Mouse (Mus musculus) kidney, adult 18-20 months (tissue): ENCODE measurements around the gene Grcc10.

ENCODE experiments used
- DNase-seq: peaks from one replicate; pipeline ENCODE4 v3.0.0; 2021

Gene Grcc10

DNA sequence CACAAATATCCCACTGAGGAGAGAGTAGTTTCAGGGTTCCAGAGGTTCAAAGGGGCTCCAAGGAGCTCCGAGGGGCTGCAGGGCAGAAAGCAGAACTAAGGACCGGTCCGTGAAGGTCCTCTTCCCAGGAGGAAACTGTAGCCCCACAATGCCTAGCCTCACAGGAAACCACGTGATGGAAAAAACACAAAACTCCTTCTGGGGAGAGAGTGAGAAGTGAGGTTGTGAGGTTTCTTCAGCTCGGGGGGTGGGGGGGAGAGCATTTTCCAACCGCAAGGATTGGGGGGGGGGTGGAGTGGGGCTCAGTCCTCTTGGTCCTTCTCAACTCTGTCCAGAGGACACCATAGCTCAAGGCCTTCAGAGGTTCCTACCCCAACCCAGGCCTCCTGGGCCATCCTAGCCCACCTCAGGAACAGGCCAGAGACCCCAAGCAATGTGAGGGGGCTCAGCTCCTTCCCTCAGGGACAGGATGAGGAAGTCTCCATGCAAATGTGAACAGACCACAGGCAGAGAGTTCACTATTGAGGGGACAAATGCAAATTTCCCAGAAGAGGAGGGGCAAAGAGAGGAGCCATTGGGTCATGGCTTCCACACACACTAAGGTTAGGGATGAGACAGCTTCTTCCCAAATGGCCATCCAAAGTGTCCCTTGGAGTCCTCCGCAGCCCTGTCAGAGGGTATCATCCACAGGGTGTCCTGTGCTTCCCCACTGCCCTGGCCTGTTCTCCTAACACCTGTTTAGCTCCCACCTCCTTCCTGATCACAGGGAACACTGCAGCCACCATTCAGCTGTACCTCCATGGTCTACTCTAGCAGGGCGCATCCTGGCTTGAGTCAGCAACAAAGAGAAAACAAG lies 11.1 kb downstream of the Grcc10 start:
- no peak for DNase-seq

DNA sequence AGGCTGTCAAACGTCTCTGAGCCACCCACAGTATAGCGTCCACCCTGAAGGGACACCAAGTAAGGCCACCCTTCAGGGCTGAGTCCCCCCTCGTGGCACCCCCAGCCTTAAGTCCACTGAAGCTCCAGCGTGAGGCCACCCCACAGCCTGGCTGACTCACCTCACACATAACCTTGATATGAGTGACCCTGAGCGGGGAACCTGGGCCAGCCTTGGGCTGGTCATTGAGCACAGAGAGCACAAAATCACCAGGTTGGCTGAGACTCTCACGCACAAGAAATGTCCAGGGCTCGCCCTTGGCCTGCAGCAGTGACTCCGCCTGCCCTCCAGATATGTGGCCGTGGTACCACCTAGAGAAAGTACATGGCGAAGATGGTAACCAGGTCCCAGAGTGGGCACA lies 12.6 kb downstream of the Grcc10 start:
- no peak for DNase-seq

DNA sequence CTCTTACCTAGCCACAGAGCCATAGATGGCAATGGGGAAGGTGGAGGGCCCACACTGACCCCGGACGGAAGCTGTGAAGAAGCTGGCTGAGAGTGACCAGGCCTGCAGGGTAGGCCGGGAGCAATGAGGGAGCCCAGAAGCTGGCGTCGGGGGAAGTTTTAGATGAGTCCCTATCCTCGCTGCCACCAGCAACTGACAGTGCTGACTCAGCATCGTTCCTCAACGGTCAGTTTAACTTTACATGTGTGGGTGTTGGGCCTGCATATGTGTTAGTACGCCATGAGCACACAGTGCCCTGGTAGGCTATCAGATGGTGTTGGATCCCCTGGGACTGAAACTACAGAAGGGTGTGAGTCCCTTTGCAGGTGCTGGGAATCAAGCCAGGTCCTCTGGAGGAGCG lies 16.7 kb downstream of the Grcc10 start:
- DNase-seq, result no peak

DNA sequence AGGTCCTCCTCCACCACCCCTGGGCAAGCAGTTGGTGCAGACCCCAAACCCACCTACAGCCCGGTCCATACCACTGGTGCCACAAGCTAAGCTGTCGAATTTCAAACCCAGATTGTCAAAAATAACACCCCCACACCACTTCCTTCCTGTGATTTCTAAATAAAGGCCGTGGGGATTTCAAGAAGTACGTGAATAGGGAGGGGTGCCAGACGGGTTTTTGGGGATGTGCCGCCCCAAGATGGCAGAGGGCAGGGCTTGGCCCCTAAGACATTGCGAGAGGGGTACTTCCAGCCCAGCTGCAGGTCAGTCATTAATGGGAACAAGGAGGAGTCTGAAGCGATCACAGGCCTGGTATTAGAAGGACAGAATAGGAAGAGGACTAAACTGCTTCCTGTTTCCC lies 17.6 kb downstream of the Grcc10 start:
- DNase-seq, result no peak

DNA sequence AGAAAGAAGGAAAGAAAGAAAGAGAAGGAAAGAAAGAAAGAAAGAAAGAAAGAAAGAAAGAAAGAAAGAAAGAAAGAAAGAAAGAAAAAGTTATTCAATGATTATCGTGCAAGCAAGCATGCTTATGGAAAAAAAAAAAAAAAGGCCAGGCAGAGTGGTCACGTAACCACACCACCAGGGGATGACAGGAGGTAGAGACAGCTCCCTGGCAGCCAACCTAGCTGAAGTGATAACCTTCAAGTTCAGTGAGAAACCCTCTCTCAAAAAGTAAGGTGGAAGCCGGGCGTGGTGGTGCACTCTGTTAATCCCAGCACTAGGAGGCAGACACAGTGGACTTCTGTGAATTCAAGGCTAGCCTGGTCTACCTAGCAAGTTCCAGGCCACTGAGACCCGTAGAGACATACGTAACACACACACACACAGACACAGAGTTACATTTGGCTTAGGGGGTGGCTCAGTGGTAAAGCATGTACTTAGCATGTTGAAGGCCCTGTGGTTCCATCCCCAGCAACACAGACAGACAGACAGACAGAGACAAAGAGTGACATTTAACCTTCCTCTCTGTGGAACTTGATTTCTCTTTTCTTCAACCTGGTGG lies 18.2 kb downstream of the Grcc10 start:
- DNase-seq, result no peak

DNA sequence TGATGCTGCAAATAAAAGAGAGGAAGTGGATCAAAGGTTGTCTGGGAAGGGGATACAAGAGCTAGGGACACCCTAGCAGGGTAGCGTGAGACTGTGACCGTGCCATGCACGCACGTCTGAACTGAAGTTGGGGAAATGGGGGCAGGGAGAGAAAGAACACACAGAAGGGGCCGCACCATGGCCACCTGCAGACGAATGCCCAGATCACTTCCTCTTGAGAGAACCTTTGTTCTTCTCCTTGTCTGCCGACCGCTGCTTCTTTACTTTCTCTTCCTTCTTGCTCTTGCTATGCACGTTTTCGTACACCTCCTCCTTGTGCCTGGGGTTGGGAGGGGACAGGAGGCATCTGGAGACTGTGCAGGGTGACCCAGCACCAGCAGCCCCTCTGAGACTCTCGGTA lies 20.3 kb downstream of the Grcc10 start:
- DNase-seq, result no peak

DNA sequence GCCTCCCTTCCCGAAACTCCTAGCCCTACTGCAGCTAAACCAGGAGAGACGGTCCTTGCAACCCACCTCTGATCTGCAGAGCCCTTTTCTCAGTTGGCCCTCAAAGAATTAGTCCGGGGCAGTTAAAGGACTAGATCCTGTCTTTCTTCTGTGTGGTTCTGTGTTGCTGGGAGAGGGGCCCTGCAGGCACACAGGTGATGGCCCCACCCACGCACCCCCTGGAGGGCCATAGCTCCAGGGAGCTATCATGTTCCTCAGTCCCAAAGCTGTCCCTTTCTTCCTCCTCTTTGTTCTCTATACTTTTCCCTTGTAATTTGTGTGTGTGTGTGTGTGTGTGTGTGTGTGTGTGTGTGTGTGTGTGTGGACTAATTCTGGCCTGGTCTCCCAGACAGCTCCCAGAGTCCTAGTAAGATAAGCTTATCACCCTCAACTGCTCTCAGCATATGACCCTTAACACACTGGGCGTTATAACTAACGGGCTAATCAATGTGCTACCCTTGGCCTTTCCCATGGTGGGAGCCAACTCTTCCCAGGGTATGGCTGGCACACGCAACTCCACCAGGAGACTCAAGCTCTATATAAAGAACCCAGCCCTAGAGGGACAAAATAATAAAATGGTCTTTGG lies 21.7 kb downstream of the Grcc10 start:
- no peak for DNase-seq

DNA sequence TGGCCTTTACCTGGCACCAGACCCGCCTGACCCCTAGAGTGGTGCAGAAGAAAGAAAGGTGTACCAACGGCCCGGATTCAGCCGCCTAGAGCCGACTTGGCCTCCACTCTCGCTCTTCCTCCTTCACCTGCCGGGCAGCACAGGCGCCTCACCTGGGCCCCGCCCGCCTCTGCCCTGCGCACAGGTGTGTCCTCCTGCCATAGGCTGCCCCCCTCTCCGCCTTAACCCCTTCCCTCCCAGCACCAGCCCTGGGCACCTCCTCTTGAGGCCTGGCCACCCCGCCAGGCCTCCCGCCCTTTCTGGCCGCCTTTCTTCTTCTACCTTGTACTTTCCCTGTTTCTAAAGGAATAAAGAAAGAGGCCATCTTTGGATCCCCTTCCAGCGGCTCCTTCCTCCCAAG lies 22.5 kb downstream of the Grcc10 start:
- peak; percentile 53 for DNase-seq

DNA sequence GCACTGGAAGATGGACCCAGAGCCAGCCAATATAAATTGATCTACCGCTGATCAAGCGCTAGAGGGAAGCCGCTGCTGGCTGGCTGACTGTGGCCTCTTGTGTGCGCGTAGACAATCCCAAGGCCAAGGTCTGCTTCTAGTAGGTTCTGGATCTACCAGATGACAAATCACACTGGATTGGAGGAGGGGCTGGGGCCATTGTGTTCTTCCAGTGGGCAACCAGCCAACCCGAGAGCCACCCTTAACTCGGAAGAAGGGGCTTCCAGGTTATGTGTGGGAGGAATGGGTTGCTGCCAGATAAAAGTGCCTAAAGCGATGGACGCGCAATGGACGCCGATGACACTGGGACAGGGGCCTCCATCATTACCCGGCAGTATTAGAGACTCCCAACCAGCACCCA lies 23.2 kb downstream of the Grcc10 start:
- DNase-seq, result no peak

DNA sequence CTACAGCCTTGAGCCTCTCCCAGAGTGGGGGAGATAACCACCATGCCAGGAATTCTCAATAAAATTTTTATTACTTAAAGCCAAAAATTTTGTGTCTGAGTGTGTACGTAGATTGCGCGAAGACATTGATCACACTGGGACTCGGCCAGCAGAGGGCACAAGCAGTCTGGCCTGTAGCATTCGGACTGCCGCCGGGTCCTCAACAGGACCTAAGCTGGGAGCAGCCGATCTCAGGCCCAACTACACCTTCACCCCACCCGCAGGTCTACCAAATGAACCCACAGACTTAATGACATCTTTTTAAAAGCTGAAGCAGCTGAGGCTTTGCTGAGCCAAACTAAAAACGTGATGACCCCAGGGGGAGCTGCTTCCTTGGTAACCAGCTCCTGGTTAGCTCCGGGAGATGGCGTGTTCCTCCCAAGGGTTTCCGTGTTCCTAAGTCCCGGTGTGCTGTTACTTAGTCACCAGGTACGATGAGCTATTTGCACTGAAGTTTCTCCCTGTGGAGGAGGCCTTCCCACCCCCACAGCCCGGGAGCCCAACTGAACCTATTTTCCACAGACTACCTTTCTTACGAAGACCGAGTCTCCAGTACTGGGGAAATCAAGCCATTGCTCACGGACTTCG lies 24.2 kb downstream of the Grcc10 start:
- DNase-seq, result peak; percentile 59

DNA sequence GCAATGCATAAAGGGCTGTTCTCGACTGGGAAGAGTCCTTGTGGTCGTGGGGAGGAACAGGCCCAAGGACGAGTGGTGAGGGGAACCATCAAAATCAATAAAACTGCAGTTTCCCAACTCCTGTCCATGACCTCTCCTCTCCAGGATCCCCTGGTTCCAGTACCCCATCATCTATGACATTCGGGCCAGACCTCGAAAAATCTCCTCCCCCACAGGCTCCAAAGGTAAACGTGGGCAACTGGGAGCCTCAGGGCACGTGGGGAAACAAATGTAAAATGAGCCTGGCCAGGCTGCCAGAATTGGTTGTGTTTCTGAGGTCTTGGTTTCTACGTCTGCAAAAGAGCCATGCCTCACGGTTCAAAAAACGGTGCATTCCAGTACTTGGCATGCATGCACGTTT lies 28.3 kb downstream of the Grcc10 start:
- DNase-seq, result no peak

DNA sequence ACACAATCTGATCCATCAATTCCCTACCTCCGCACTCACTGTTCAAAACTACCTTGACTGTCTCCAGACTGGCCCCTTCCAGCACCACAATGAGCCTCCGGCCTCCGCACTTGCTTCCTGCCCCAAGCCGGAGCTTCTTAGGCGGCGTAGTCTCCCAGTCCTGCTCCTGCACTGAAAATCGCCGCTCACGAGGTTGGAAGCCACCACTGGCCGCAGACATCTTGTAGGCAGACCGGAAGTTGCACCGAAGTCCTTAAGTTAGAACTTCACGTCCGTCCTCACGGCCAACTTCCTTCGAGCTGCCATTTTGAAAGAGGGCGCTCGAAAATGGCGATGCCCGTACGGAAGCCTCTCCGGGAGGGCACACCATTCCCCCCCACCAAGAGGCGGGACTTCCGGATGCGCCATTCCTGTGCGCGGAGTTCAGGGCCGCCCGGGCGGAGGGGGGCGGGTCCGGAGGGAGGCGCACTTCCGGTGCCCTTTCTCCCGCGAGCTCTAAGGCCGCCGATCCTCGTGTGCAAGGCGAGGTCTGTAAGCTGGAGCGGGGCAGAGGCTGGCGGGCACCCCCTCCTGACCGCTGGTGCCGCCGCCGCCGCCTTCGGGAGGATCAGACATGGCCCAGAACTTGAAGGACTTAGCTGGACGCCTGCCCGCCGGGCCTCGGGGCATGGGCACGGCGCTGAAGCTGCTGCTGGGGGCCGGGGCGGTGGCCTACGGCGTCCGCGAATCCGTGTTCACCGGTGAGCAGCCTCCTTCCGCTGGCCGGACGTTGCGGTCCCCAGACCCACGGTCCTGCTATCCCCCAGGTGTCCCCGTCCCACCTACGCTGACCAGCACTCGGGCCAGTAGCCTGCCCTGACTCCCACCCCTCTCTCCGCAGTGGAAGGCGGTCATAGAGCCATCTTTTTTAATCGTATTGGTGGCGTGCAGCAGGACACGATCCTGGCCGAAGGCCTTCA lies 29.1 kb downstream of the Grcc10 start, which contains the start of the genes Emg1 and Phb2:
Gene Emg1, minus strand, starts transcription at position 355 of the 959 bp plus-strand sequence.
Gene Phb2, plus strand, starts transcription at position 513 of the 959 bp plus-strand sequence.
- DNase-seq, result peak; percentile 99

DNA sequence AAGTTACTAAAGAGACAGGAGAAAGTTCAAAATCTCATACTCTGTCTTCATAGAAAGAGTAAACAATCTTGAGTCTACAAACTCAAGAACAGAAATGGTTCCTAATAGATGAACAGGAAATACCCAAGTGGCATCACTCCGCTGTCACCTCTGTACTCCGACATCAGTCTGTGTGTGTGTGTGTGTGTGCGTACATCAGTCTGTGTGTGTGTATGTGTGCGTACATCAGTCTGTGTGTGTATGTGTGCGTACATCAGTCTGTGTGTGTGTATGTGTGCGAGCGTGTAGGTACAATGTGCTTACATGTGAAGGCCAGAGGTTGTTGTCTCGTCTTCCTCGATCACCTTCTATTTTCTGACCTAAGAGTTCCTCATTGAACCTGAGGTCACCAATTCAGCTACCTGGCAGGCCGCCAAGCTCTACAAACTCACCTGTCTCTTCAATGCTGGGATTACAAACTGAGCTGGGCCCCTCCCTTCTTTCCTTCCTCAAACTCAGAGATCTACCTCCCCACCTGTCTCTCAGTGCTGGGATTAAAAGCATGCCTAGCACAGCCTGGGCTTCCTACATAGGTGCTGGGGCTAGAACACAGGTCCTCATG lies 32.8 kb downstream of the Grcc10 start:
- no peak for DNase-seq

DNA sequence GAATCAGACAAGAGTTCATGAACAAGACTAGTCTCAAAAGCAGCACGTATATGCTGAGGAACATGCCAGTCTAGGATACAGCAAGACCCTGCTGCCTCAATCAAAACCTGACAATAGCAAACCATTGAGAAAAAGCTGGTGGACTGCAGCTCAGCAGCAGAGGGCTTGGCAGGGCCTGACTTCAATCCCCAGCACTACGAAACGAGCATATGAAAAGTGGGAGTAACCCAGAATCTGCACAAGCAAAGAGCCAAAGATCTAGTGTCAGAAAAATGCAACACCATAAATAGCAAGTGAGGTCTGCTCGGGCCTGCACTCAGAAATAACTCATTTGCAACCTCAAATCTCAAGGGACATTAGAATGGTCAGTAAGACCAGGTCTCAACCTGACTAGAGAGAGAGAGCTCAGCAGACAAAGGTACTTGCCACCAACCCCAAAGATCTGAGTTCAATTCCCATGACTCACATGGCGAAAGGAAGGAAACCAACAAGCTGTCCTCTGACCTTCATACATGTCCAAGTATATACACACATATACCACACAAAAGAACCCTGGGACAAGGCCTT lies 35.0 kb downstream of the Grcc10 start:
- DNase-seq, result no peak

DNA sequence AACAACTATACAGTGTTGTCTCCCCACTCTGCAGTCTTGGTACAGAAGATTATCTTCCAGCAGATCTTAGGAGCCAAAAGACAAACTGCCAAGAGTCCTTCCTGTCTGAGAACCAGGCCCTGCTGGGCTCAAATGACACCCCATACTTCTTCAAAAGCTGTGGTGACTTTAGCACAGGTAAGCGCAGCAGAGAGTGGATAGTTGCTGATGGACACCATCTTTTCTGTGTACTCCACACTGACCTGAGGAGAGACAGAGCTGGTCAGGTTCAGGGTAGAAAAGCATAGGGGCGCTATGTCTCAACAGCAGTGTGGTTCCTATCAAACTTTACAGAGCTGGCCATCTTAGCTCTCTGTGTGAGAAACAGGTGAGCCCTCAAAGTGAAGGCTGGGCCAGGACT lies 36.8 kb downstream of the Grcc10 start:
- DNase-seq, result no peak

DNA sequence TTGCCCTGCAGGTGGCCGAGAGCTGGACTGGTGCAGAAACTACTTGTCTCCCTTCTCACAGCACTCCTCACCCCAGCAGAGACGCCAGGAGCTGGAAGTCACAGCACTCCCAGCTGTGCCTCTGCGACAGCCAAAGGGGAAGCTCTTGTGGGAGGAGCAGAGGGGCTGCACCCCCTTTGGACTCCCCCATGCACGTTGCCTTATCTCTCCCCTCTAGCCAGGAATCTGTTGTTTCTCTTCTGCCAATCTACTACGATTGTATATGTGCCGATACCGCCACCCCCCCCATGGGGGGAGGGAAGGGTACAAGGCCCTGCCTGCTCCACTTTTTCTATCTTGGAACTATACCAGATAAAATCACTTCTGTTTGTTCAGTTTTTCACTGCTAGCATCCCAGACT lies 37.4 kb downstream of the Grcc10 start:
- no peak for DNase-seq

DNA sequence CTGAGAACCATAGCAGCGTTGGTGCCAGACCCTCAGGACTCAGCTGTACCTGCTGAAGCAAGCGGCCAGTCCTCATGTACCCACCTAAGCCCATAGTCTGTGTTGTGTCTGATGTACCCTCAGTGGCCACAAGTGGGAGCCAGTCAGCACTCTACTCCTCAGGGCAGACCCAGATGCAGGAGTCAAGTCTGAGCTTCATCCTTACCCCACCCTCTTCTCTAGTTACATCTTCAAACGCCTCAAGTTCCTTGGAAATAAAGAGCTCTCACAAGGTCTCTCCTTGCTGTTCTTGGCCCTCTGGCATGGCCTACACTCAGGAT lies 38.4 kb downstream of the Grcc10 start:
- peak; percentile 81 for DNase-seq

DNA sequence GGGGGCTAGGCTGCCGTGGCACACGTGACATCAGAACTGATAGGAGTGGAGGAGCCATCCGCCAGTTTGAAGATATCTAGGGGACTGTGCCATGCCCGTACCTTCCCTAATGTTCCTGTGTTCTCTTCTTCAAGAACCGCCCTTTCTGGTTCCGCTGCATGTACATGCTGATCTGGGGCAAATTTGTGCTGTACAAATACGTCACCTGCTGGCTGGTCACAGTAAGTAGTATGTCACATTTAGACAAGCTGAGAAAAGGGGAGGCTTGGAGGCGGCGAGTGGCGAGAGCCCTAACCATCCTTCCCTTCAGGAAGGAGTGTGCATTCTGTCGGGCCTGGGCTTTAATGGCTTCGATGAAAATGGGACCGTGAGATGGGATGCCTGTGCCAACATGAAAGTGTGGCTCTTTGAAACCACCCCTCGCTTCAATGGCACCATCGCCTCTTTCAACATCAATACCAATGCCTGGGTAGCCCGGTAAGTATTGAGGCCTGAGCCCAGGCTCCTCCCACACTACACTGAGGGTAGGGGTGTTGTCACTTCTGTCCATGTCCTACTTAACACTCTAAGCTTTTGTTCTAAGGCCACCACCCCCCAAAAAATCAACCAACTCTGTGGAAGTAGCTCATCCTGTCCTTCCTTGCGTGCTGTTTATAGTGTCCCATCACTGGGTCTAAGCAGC lies 38.9 kb downstream of the Grcc10 start:
- no peak for DNase-seq

DNA sequence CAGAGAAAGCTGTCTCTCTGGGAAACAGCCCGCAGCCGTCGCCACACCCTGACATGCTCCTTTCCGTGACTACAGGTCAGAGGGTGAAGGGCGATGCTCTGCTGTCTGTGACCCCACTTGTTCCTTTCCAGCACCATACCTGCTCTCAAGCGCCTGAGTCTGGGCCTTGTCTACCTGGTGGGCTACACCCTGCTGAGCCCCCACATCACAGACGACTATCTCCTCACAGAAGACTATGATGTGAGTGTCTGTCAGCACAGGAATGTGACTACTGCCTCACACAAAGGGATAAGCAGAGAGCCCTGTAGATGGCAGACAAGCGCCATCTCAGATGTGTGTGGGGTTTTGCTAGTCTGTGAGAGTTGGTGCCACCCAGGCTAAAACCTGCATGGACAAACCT lies 39.8 kb downstream of the Grcc10 start:
- peak; percentile 21 for DNase-seq

DNA sequence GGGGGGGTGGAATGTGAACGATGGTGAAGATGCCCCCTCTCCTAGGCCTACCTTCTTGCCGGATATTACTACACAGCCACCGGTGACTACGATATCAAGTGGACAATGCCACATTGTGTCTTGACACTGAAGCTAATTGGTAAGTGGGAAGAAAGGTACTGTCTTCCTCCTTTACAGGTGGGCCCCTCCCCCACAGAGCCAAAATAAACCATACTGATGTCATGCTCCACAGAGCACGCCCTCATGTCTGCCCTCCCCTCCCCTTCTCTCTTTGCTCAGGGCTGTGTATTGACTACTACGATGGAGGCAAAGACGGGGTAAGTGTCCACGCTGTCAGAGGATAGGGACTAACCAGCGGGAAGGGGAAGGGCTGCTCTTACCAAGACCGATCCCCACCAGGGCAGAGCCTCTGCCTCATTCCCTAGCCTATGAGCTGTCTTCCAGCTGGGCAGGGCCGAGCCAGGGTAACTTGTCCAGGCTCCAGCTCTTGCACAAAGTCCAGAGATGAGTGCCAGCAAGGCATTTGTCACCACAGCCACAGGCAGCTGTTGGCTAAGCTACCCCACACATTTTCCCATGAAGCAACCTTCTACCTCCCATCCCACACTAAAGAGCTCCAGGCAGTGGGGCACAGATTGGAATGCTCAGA lies 41.1 kb downstream of the Grcc10 start:
- DNase-seq, result peak; percentile 66

DNA sequence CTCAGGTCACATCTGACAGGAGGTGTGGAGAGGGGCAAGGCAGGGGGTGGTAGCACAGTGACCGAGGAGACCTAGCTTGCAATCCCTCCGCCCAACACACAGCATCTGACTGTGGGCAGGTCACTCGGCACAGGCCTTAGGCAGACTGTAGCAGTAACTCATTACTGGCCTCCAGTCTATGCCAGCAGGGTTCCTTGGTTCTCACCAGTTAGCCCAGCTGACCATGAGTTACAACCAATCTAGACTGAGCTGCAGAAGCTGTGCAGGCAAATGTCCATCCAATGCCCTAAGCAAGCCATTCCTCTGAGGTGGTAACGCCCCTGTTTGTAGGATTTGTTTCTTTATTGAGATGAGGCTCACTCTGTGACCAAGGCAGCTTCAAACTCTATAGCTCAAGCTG lies 41.8 kb downstream of the Grcc10 start:
- DNase-seq, result no peak
